Mouse (Mus musculus): ENCODE data around the gene Armh4. TPM values are rescaled to one million over a fixed set of nuclear protein-coding genes. Genes with fewer than 3 reads are reported as not detected.
A peak's percentile ranks its signal among the peaks of the same experiment; 100 is the strongest.
"Not testable (repeated sequence)": the region's sequence is repeated elsewhere in the genome, so short reads cannot be mapped to it uniquely, and the experiment has no call there.

The Armh4 gene
- 107 and 165 TPM in 2 replicates for polyA plus RNA-seq (2016; fragmentation: Nextera tagmentation; extraction: Ambion mirVana)

DNA sequence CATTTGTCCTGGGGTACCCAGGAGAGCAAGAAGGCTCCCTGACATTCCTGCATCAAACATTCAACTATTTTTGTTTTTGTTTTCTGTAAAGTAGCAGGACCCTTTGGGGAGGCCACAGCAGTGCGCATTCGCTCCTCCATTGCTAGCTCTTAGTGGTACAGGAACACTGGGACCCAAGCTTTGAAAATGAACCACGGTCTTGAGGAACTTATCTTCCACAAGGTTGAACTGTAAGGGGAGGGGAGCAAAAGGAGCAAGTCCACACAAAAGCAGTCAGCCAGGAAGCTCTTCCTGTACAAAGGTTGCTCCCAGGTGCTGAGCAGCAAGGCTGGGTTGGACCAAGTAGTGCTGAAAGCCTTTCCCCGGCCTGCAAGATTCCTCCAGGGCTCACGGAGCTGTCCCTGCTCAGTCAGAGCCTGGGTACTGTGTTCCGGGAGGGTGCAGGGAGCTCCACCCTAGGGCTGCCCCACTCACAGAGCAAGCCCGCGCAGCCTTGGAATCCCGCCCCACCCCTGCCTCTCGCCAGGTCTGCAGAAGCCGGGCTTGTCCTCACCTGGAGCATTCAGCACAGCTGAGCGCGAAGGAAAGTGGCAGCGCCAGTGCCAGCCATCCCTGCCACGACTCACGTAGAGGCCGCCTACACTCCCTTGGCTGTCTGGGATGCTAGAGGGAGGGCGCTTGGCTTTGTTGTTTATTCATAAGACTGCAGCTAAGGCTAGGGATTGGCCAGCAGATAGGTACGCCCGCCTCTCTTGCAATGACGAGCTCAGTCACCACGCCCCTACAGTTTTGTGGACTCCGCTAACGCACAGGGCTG lies at the start of gene Armh4:
Armh4 (minus strand) TSS at position 669 of the 817 bp plus-strand sequence.
- DNase-seq (ENCODE audit: low spot score), result peak; percentile 94
- H3K9me3 ChIP-seq, result no peaks in the 10 kb centered on the region
- no peaks in the 10 kb centered on the region for H3K36me3 ChIP-seq
- no peaks in the 10 kb centered on the region for H3K27me3 ChIP-seq (ENCODE audit: insufficient read depth, poor library complexity, severe bottlenecking)
- peaks cover 4% of the 10 kb centered on the region; the same call in 1 of the 2 replicates for H3K4me1 ChIP-seq
- H3K27ac ChIP-seq, result peak within 1 kb of the TSS; percentile 84
- under 1% methylated on average over 24 of the region's 24 CpGs for WGBS
- peak within 1 kb of the TSS; percentile 68 for H3K4me3 ChIP-seq

DNA sequence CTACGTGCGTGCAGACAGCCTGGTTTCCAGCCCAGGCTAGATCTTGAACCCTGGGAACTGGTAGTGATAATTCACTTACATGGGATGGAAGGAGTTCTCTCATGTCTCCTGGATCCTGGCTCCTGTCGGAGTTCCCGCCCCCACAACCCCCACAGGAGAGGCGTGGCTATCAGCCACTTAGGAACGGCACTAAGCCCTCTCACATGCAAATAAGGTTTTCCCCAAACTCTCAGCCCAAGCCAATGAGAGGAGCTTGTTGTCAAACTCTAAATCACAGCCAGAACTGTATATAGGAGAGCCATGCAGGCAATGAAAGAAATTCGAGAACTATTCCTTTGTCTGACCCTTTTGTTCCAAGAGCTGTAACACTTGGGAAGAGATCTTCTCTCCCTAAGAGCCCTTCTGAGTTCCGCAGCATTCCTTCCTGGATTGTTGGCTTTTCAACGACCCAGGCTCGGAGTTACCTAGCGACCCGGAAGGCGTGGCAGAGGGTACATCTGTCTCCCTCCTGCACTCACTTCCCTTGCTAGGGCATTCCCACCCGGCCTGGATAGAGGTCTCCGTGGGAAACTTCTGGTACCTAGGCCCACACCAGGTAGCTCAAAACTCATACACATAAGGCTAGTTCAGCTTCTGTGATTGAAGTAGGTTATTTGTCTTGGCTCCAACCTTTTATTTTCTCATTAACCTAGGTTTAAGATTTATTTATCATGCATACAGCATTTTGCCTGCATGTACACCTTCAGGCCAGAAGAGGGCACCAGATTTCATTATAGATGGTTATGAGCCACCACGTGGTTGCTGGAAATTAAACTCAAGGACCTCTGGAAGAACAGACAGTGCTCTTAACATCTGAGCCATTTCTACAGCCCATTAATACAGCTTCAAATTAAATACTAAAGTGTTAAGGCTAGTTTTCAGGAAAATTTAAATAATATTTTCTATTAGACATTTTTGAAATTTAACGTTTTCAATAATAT lies 46.3 kb upstream of the Armh4 start:
- H3K4me1 ChIP-seq, result no peaks in the 10 kb centered on the region; the same call in 1 of the 2 replicates
- no peaks in the 10 kb centered on the region for H3K36me3 ChIP-seq
- peak overlapping the region; percentile 52 for H3K4me3 ChIP-seq
- 8% methylated on average over 17 of the region's 17 CpGs for WGBS
- peak; percentile 77 for DNase-seq (ENCODE audit: low spot score)
- no peaks in the 10 kb centered on the region for H3K27me3 ChIP-seq (ENCODE audit: insufficient read depth, poor library complexity, severe bottlenecking)
- H3K27ac ChIP-seq, result peak overlapping the region; percentile 82; the same call in 1 of the 2 replicates
- H3K9me3 ChIP-seq, result no peaks in the 10 kb centered on the region

DNA sequence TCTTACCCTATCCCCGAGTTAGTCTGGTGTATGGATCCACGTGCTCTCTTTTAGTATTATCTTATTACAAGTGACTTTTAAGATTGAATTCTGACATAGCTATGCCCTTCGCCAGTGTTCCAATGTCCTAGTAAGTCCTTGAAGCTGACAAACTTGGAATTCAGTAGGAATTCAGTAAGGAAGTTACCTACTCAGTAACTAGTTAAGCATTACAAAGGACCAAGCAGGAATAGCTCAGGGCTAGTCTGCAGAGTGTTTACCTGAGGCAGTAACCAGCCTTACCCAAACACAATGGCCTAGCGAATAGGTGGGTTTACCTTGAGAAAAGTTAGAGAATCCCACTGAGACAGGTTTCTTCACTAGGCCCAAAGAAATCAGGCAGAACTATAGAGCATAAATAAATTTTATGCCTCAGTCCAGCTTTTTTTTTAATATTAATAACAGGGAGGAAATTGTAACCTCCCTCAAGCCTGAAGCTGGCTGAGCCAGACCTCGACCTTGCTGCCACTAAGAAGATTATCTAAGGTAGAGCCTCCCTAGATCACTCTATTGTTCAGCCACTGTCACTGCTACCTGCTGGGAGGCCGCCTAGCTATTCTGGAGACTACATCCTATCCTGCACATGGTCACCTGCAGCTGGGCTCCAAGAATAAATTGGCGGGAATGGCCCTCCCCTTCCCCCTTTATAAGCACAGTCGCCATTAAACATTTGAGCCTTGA lies 36.7 kb upstream of the Armh4 start:
- not testable (repeated sequence) for H3K4me3 ChIP-seq; H3K9me3 ChIP-seq; H3K4me1 ChIP-seq; DNase-seq (ENCODE audit: low spot score); H3K36me3 ChIP-seq; H3K27ac ChIP-seq; H3K27me3 ChIP-seq (ENCODE audit: insufficient read depth, poor library complexity, severe bottlenecking)
- WGBS, result 75% methylated on average over 8 of the region's 8 CpGs

DNA sequence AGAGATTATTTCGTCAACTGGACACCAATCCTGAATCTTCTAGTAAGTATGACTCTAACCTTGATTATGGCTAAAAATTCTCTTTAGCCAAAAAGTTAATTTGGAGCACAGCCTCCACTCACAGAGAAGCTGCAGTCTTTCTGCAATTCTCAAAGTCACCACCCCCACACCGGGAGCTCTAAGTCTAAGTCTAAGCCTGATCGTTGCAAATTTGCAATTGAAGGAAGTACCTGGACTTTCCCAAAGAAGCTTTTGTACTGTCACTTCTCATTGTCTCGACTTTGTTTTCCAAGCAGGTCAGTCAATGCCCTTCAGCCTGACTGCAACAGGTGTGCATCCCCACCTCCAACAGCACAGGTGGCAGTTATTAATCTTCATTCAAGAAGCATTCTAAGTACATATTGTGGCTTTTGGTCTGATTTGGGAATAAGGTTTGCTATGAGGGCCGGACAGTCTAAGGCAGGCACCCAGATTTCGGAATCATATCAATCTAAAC lies 35.6 kb upstream of the Armh4 start:
- H3K4me1 ChIP-seq; H3K27me3 ChIP-seq (ENCODE audit: insufficient read depth, poor library complexity, severe bottlenecking); H3K4me3 ChIP-seq; H3K9me3 ChIP-seq; H3K36me3 ChIP-seq; H3K27ac ChIP-seq; DNase-seq (ENCODE audit: low spot score): not testable (repeated sequence)
- WGBS, result 82% methylated on average over 6 of the region's 6 CpGs

DNA sequence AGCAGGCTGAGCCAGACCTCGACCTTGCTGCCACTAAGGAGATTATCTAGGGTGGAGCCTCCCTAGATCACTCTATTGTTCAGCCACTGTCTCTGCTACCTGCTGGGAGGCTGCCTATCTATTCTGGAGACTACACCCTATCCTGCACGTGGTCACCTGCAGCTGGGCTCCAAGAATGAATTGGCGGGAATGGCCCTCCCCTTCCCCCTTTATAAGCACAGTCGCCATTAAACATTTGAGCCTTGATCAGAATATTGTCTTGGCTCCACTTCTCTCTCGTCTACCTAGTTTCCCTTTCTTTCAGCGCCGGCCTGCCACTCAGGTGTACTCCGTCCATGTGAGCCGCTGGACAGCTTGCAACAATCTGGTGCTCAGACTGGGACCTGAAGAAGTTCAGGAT lies 29.8 kb upstream of the Armh4 start:
- not testable (repeated sequence) for H3K9me3 ChIP-seq; H3K27ac ChIP-seq; H3K36me3 ChIP-seq; H3K4me3 ChIP-seq; H3K27me3 ChIP-seq (ENCODE audit: insufficient read depth, poor library complexity, severe bottlenecking); H3K4me1 ChIP-seq; DNase-seq (ENCODE audit: low spot score)
- 77% methylated on average over 9 of the region's 9 CpGs for WGBS

DNA sequence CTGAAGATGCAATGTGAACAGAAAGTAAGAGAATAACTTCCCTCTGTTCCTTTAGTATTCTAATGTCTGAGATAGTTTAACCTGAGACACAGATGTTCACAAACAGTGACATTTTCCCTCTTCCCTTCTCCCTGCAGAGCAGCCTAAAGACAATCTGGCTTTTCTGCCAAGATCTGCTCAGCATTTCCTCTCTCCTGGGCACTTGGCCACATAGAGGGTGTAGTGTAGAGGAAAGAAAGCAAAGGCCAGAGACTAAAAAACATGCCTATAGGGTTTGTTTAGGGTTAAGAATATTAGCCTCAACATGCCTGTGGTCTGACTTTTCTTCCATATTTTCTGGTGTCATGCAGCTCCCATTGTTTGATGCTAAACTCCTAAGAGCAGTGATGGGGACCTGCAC lies 21.9 kb upstream of the Armh4 start:
- H3K4me1 ChIP-seq; H3K27me3 ChIP-seq (ENCODE audit: insufficient read depth, poor library complexity, severe bottlenecking); DNase-seq (ENCODE audit: low spot score); H3K27ac ChIP-seq; H3K36me3 ChIP-seq; H3K9me3 ChIP-seq; H3K4me3 ChIP-seq: not testable (repeated sequence)

DNA sequence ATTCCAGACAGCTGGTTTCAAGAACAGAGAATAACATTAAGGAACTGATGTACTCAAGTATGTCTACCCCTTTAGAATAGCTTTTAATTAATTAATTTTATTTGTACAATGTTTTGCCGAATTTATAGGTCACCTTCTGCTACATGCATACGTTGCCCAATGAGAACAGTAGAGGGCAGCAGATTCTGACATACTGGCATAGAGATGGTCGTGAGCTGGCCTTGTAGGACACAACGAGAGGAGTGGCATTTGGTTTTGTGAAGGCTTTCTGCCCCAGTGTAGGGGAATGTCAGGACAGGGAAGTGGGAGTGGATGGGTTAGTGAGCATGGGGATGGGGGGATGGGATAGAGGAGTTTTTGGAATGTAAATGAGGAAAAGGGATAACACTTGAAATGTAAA lies 18.3 kb upstream of the Armh4 start:
- Histone ChIP-seq H3K9me3 (no peaks in the 10 kb centered on the region), H3K36me3 (no peaks in the 10 kb centered on the region), H3K27ac (no peak overlapping the region), H3K4me1 (no peaks in the 10 kb centered on the region), H3K4me3 (no peak overlapping the region), H3K27me3 (ENCODE audit: insufficient read depth, poor library complexity, severe bottlenecking) (no peaks in the 10 kb centered on the region)
- DNase-seq (ENCODE audit: low spot score), result no peak
- WGBS, result 15% methylated on average over 4 of the region's 4 CpGs

DNA sequence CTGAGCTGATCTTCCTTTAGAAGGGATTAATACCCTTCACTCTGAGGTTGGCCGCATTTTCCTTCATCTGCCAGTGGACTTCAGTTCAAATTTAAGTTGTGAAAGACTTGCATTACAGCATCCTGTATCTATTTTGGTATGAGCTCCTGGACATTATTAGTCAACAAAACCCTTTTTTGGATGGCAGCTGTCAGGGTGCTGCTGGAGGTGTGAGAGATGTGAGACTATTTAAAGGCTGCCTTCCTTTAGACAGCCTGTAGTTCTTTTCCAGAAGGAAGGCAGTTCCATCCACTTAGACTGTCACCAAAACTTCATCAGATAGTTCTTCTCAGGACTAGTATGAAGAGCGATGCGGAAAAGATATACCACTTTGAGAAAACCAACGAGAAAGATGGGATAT lies 10.8 kb upstream of the Armh4 start:
- DNase-seq (ENCODE audit: low spot score), result no peak
- Histone ChIP-seq H3K4me1 (peaks cover 5% of the 10 kb centered on the region; the same call in 1 of the 2 replicates), H3K4me3 (peak overlapping the region; percentile 39), H3K9me3 (no peaks in the 10 kb centered on the region), H3K27ac (peak overlapping the region; percentile 73), H3K36me3 (no peaks in the 10 kb centered on the region), H3K27me3 (ENCODE audit: insufficient read depth, poor library complexity, severe bottlenecking) (no peaks in the 10 kb centered on the region)
- WGBS, result 51% methylated on average over 4 of the region's 4 CpGs

DNA sequence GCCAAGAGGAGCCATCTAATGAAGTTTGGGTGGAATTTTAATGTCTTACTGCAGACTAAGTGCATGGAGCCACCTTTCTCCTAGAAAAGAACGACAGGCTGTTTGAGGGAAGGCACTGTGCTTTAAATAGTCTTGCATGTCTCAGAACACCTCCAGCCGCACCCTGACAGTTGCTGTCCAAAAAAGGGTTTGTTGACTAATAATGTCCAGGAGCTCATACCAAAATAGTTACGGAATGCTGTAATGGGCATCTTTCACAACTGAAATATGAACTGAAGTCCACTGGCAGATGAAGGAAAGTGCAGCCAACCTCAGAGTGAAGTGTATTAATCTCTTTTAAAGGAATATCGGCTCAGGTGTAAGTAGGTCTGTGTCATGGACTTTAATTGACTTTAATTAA lies 7.4 kb upstream of the Armh4 start:
- Histone ChIP-seq H3K27ac (peak overlapping the region; percentile 75), H3K27me3 (ENCODE audit: insufficient read depth, poor library complexity, severe bottlenecking) (no peaks in the 10 kb centered on the region), H3K9me3 (no peaks in the 10 kb centered on the region), H3K4me1 (peaks cover 5% of the 10 kb centered on the region; the same call in 1 of the 2 replicates), H3K36me3 (no peaks in the 10 kb centered on the region), H3K4me3 (no peak overlapping the region)
- WGBS, result 41% methylated on average over 4 of the region's 4 CpGs
- DNase-seq (ENCODE audit: low spot score), result no peak

DNA sequence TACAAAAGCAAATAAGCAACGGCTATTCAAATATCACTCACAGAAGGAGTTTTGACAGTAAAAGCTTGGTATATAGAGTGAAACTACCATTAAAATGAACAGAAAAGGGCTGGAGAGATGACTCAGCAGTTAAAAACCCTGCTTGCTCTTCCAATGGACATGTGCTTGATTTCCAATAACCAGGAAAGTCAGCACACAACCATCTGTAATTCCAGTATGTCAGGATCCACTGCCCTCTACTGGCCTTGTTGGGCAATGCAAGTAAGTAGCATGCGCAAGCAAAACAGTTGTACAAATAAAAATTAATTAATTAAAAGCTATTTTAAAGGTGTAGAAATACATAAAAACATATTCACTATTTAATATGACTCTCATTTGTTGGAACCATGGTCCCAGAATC lies 2.6 kb upstream of the Armh4 start:
- WGBS, result 64% methylated on average over 2 of the region's 2 CpGs
- H3K4me1 ChIP-seq, result peaks cover 7% of the 10 kb centered on the region; the same call in 1 of the 2 replicates
- no peaks in the 10 kb centered on the region for H3K9me3 ChIP-seq
- H3K36me3 ChIP-seq, result no peaks in the 10 kb centered on the region
- H3K4me3 ChIP-seq, result no peak overlapping the region
- H3K27ac ChIP-seq, result no peak overlapping the region
- DNase-seq (ENCODE audit: low spot score), result no peak
- no peaks in the 10 kb centered on the region for H3K27me3 ChIP-seq (ENCODE audit: insufficient read depth, poor library complexity, severe bottlenecking)

DNA sequence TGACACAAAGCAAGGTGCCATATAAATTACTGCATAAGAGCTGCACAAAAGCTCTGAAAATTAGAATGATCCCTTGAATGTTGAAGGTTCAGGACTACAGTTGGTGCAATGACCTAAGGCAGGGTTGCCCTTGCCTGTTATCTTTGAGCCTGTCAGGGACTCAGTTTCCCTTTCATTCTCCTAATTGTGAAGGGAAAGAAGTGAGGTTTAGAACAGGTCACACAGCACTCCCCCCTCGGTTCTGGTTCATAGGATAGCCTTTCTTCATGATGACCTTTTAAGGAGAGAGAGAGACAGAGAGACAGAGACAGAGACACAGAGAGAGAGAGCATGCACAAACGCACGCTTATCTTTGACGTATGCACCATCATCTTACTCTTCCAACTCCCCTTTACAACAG lies 683 bp upstream of the Armh4 start:
- WGBS, result 56% methylated on average over 4 of the region's 4 CpGs
- Histone ChIP-seq H3K9me3 (no peaks in the 10 kb centered on the region), H3K36me3 (no peaks in the 10 kb centered on the region), H3K4me1 (peaks cover 2% of the 10 kb centered on the region; the same call in 1 of the 2 replicates), H3K4me3 (peak overlapping the region; percentile 68; the same call in 1 of the 2 replicates), H3K27me3 (ENCODE audit: insufficient read depth, poor library complexity, severe bottlenecking) (no peaks in the 10 kb centered on the region), H3K27ac (peak overlapping the region; percentile 84; the same call in 1 of the 2 replicates)
- no peak for DNase-seq (ENCODE audit: low spot score)

DNA sequence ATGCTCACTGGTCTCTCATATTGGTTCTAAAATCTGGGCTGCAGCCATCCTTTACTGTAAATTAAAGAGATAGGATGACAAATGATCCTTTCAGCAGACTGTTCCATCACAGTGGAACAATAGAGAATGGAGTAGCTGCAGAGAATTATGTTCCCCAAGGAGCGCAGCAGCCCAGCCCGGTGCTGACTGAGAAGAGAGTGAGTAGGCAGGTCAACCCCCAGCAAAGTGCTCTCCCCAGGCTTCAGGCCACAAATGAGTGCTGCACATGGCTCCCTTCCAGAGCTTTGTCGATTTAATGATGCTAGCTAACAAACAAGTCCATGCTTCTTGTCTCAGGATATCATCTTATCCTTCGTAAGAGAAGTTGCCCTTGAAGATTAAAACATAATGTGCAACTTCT lies 2.8 kb downstream of the Armh4 start:
- H3K4me3 ChIP-seq, result 0 out of 2 replicates have a peak overlapping the region, but pooled peaks have one; percentile 68
- no peaks in the 10 kb centered on the region for H3K27me3 ChIP-seq (ENCODE audit: insufficient read depth, poor library complexity, severe bottlenecking)
- H3K27ac ChIP-seq, result no peak overlapping the region
- no peak for DNase-seq (ENCODE audit: low spot score)
- H3K9me3 ChIP-seq, result no peaks in the 10 kb centered on the region
- peaks cover 9% of the 10 kb centered on the region; the same call in 1 of the 2 replicates for H3K4me1 ChIP-seq
- 58% methylated on average over 4 of the region's 4 CpGs for WGBS
- no peaks in the 10 kb centered on the region for H3K36me3 ChIP-seq

Measured in heart, embryonic 10.5 days (tissue).